Mouse (Mus musculus) Patski (cell line): ENCODE measurements around the gene Myo3b. TPM values are rescaled to one million over a fixed set of nuclear protein-coding genes. Genes with fewer than 3 reads are reported as not detected.

Experiments
- ATAC-seq: fragments of 100-300 bp; one replicate; pipeline ENCODE4 v1.8.0; 2021
- CTCF ChIA-PET: fragments of 350-600 bp; sonication (Branson Sonifier 250); formaldehyde crosslinking; loops from one replicate; lab custom pipeline; 2022; ENCODE audit warnings: inconsistent platforms; lab: Charles Lee
- POLR2A ChIA-PET: fragments of 350-600 bp; sonication (Branson Sonifier 250); formaldehyde crosslinking; loops from one replicate; lab custom pipeline; 2022; ENCODE audit warnings: antibody characterized with exemption, inconsistent platforms; lab: Charles Lee
- DNase-seq: peaks from one replicate; pipeline ENCODE4 v3.0.0-alpha.2; 2011; ENCODE audit warnings: low read depth, low spot score
- H3K27me3 ChIP-seq: fragments of 371-371 bp; one replicate; pipeline ENCODE4 v1.5.1; 2021
- CTCF ChIP-seq: fragments of 100-300 bp; IDR thresholded peaks from one replicate; pipeline ENCODE4 v1.5.1; 2021
- in situ Hi-C: fragments of 300-500 bp; cut with MboI; formaldehyde crosslinking; loops from 3 replicates; pipeline ENCODE4 v1.11.1; 2018; ENCODE audit warnings: low pct_unique_long_range_greater_than_20kb, mixed read lengths
- polyA plus RNA-seq: library from polyadenylated mRNA; unstranded; gene quantifications from one replicate; pipeline ENCODE4 v1.2.3, GENCODE M21; 2021

Gene Myo3b
- polyA plus RNA-seq, 1 experiment from 2014 or later = 0.18 TPM

DNA sequence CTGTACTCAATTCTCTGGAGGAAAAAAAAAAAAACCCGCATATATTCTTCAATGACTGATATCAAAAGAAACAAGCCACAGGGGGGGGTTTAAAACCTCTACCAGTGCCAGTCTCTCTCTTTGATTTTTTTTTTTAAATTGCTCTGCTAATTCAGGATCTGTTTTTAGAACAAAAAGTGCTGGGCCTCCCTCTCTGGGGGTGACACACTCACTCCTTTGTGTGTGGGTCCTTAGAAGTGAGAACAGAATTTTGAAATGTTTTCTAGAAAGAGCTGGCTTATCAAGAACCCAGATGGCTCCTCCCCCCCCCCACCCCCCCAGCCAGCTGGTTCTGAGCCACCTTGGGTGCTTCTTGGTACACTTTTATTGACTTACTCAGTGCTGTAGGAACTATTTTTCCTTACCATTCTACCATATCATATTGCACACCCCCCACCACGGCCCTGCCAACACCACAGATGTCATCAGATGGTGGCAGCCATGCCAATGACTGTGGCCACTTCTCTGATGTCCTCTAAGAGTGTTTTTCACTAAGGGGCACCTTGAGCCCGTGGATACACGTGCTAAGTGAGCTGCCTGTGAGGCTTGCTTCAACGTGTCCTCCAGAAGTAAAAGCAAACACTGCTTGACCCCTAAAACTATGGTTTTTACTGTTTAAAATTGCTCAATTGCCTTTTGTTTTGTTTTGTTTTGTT is 280.1 kb downstream of the Myo3b start:
- POLR2A ChIA-PET = no interaction called here
- H3K27me3 ChIP-seq = no peaks in the 10 kb centered on the region
- no peak for TF ChIP-seq CTCF
- DNase-seq (no peak), ATAC-seq (no peak)
- CTCF ChIA-PET = no interaction called here
- in situ Hi-C loops = no loop called here

DNA sequence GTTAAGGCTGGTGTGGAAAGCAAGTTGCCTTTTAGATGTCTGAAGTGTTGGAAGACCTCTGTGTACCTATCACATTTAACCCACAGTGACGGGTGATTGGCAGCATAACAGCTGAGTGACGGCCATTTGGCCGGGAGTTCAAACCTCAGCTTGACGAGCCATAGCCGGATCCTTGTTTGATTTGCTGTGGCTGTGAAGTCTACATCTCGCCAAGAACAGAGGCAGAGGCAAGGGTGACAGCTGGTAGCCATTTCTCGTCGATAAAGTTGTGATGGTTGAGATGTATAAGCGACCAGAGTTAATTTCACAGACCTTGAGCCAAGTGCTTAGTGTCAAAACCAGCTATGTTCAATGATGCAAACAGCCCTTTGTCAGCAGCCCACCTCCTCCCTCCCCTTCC is 283.8 kb downstream of the Myo3b start:
- CTCF ChIA-PET = no interaction called here
- POLR2A ChIA-PET = no interaction called here
- in situ Hi-C loops = no loop called here
- H3K27me3 ChIP-seq = no peaks in the 10 kb centered on the region
- ATAC-seq (no peak), DNase-seq (no peak)
- TF ChIP-seq CTCF = no peak

DNA sequence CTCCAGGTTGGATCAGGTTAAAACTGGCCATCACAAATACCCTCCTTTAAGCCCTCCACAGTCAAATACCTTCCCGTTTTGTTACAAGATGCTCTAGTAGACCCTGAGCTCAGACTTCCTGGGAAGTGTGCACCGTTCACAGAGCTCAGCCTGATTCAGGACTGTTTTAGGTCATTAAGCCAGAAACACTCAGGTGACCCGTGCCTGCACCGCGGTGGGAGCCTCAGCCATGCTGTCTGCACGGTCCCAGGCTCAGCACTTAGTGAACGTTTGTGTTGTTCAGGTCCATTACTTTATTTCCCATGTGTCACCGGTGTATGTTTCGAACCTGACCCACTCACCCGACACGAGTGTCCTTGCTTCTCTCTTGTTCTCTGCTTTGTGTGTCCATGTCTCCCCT is 288.7 kb downstream of the Myo3b start:
- in situ Hi-C loops = no loop called here
- POLR2A ChIA-PET = interaction anchor here (0.7 kb wide), 1 partner anchor 11 kb away, joined by 3 read pairs; no protein-coding TSS in a partner anchor
- no peak for TF ChIP-seq CTCF
- H3K27me3 ChIP-seq = no peaks in the 10 kb centered on the region
- no peak for DNase-seq
- no peak for ATAC-seq
- CTCF ChIA-PET = interaction anchor here (0.9 kb wide), 1 partner anchor 12 kb away, joined by 3 read pairs; no protein-coding TSS in a partner anchor

DNA sequence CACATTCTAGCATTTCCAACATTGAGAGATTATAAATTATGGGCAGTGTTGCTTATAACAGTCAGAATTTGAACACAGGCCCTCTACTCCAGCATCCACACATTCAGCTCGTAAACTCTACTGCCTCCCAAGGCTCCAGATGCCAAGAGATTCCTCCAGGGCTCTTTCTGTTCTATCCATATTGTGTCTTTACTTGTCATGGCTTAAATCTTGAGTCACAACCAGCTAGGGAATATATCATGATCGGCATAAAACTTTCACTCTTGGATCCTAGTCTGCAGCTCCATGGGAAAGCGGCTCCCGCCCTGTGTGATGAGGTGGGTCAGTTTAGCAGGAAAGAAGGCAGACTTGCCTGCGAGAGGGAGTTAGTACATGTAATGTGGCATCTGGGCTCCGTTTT is 294.0 kb downstream of the Myo3b start:
- H3K27me3 ChIP-seq = no peaks in the 10 kb centered on the region
- in situ Hi-C loops = no loop called here
- ChIA-PET POLR2A (no interaction called here), CTCF (interaction anchor here (0.8 to 4.2 kb wide), 4 partner anchors 10 to 176 kb away, joined by 3 to 15 read pairs (median 3); partner anchors contain the start of gene Erich2)
- no peak for TF ChIP-seq CTCF
- DNase-seq = no peak
- no peak for ATAC-seq

DNA sequence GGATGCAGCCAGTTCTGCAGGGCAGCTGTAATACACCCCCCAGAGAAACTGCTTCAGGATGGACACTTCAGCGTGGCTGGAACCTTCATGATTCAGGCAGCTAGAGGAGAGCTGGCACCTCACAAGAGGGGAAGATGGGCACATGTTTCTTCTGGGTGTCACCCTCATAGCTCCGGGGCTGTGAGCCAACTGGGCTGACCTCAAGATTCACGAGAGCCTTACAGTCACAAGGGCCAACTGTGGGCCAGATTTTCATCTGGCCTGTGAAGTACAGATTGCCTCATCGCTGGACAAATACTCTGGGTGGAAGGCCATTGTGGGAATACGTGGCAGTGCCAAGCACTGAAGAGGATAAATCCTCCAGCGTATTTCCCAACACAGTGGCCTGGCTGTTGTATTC is 294.6 kb downstream of the Myo3b start:
- TF ChIP-seq CTCF = no peak
- in situ Hi-C loops = no loop called here
- ChIA-PET POLR2A (interaction anchor here (1.6 kb wide), 1 partner anchor 168 kb away, joined by 4 read pairs; no protein-coding TSS in a partner anchor), CTCF (interaction anchor here (4.2 kb wide), 1 partner anchor 74 kb away, joined by 15 read pairs; no protein-coding TSS in a partner anchor)
- ATAC-seq (no peak), DNase-seq (no peak)
- H3K27me3 ChIP-seq = no peaks in the 10 kb centered on the region

DNA sequence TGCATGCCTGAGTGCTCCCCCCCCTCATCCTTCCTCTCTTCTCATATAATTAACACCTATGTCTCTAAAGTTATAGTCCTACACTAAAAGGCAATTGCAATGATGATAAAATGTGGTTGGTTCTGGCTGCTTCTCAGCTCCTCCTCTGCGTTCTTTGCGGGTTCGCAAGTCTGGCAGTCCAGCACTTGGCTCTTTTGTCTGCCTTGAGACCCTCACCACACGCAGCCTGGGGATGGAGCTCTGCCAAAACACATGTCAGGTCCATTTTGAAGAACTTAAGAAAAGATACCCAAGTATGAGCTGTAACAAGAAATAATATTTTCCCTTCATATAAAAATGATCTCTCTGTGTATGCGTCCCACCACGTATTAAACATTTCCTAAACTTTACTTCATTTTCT is 297.6 kb downstream of the Myo3b start:
- H3K27me3 ChIP-seq = no peaks in the 10 kb centered on the region
- no peak for TF ChIP-seq CTCF
- DNase-seq (no peak), ATAC-seq (no peak)
- in situ Hi-C loops = no loop called here
- ChIA-PET CTCF (interaction anchor here (0.6 to 1.5 kb wide), 3 partner anchors 39 to 57 kb away, joined by 3 read pairs; no protein-coding TSS in a partner anchor), POLR2A (no interaction called here)

DNA sequence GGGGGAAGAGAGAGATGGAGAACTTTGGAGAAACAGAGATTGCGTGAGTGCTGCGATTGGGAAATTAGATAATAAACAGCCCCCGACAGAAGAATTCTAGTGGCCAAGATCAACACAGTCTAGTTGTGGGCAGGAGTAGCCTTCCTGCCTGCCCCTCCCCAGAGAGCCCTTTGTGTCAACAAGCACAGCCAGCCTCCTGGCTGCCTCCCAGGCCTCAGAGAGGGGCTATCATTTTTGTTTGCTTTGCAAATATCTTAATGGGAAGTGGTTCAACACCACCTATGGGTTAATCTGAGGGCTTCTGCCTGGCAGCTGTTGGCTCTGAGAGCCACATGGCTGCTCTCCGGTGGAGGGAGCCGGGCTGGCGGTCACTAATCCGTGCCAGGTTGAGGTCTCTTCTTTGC is 298.3 kb downstream of the Myo3b start:
- in situ Hi-C loops = no loop called here
- CTCF ChIA-PET = no interaction called here
- TF ChIP-seq CTCF = no peak
- no peaks in the 10 kb centered on the region for H3K27me3 ChIP-seq
- POLR2A ChIA-PET = no interaction called here
- ATAC-seq (no peak), DNase-seq (peak; percentile 61)

DNA sequence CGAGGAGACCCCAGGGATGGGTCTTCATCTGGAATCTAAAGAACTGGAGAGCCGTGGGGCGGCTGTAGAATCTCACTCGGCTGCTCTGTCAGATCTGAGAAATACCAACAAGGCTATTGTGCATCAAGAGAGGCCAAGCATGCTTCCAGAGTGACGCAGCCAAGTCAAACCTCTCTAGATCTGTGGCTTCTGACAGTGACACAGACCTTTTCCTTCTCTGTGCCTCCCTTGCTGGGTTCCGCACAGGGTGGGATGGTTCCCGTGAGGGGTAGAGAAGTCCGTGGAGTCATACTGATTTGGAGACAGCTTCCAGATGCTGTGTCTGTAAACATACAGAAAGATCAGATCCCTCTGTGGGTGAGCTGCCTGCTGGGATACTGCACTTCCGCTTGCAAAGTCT is 298.9 kb downstream of the Myo3b start:
- ChIA-PET CTCF (no interaction called here), POLR2A (interaction anchor here (0.7 to 1.0 kb wide), 2 partner anchors 10 to 73 kb away, joined by 3 read pairs; no protein-coding TSS in a partner anchor)
- ATAC-seq (no peak), DNase-seq (no peak)
- H3K27me3 ChIP-seq = no peaks in the 10 kb centered on the region
- in situ Hi-C loops = no loop called here
- no peak for TF ChIP-seq CTCF

DNA sequence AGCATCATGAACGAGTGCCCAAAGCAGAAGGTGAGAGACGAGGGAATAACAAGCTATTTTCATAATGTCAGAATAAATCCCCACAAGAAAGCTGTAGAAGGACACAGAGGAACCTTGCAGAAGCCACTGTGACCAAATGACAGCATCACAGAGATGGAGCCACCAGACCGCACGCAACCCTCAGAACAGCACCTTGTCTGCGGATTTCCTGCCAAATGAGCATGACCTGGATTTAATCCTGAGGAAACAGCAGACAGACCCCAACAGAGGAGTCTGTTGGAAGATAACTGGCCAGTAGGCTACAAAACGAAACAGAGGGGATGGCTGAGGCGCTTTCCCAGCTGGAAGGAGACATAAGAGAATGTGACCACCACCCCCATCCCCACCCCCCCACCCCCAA is 300.1 kb downstream of the Myo3b start:
- ATAC-seq = no peak
- TF ChIP-seq CTCF = no peak
- ChIA-PET CTCF (no interaction called here), POLR2A (no interaction called here)
- in situ Hi-C loops = no loop called here
- DNase-seq = no peak
- H3K27me3 ChIP-seq = no peaks in the 10 kb centered on the region

DNA sequence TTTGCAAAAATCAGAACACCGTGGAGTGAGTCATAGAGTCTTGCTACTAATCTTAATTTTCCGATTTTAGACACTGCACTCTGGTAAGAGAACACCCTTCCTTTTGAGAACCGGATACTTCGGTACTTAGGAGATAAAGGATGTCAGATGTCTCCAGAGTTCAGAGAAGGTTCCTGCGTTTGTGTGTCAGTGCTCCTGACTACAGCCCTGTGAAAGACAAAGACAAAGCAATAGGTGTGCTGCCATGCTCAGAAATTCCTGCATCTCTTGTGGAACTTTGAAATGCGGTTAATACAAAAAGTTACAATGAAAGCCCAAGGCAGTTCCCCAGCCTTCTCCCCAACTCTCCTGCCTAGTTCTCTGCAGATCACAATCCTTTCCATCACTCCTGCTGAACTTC is 300.6 kb downstream of the Myo3b start:
- no peak for ATAC-seq
- CTCF ChIA-PET = no interaction called here
- no peak for DNase-seq
- POLR2A ChIA-PET = no interaction called here
- TF ChIP-seq CTCF = no peak
- H3K27me3 ChIP-seq = no peaks in the 10 kb centered on the region
- in situ Hi-C loops = no loop called here

DNA sequence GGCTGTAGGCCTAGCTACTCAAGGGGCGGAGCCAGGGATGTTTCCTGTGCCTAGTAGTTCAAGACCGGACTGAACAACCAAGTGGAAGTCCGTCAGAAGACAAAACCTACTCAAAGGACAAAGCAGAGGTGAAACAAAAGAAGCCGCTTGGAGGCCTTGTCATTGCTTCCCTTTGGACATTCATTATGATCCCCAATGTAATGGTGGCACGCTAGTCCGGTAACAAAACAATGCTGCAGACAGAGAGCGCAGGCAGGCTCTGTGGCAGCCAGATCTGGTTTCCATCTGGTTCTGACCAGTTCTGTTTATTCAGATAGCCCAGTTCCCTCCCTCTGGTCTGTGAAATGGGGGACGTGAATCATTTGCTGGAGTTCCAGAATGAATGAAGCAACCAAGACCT is 301.3 kb downstream of the Myo3b start:
- in situ Hi-C loops = no loop called here
- ChIA-PET POLR2A (no interaction called here), CTCF (no interaction called here)
- ATAC-seq = no peak
- no peaks in the 10 kb centered on the region for H3K27me3 ChIP-seq
- DNase-seq = no peak
- TF ChIP-seq CTCF = no peak
